Mouse (Mus musculus): ENCODE results near the gene Pde5a. TPM values are rescaled to one million over a fixed set of nuclear protein-coding genes. Genes with fewer than 3 reads are reported as not detected.
A peak's percentile ranks its signal among the peaks of the same experiment; 100 is the strongest.

Pde5a gene
- polyA plus RNA-seq, 1 experiment from 2014 or later = 3.7 TPM

- no peaks in the 10 kb centered on the region for H3K9me3 ChIP-seq (replicated peaks)
- H3K27me3 ChIP-seq = no peaks in the 10 kb centered on the region
- H3K9ac ChIP-seq = peak overlapping the region; percentile 81
- H3K4me2 ChIP-seq (replicated peaks) = peak overlapping the region; percentile 84
- under 1% methylated on average over 22 of the region's 22 CpGs for WGBS
- peaks cover 8% of the 10 kb centered on the region for H3K4me1 ChIP-seq
- H3K27ac ChIP-seq = peak overlapping the region; percentile 88
- peak; percentile 77 for ATAC-seq (ENCODE audit: low FRiP score)
- peak overlapping the region; percentile 77 for H3K4me3 ChIP-seq
- no peaks in the 10 kb centered on the region for H3K36me3 ChIP-seq
Measured at GRCm38 (mm10) chr3:122729601-122729959, 833 bp downstream of the Pde5a start.

GRCm38 (mm10) chr3:122729960-122730740 lies 1.4 kb downstream of the Pde5a start:
- Histone ChIP-seq H3K36me3 (no peaks in the 10 kb centered on the region), H3K27ac (peak overlapping the region; percentile 88), H3K9ac (peak overlapping the region; percentile 81), H3K9me3 (replicated peaks) (no peaks in the 10 kb centered on the region), H3K4me3 (peak overlapping the region; percentile 77), H3K4me1 (peaks cover 8% of the 10 kb centered on the region), H3K27me3 (no peaks in the 10 kb centered on the region), H3K4me2 (replicated peaks) (peak overlapping the region; percentile 84)
- under 1% methylated on average over 91 of the region's 92 CpGs for WGBS
- peak; percentile 84 for ATAC-seq (ENCODE audit: low FRiP score)

- 2% methylated on average over 13 of the region's 13 CpGs for WGBS
- Histone ChIP-seq H3K27me3 (no peaks in the 10 kb centered on the region), H3K4me3 (peak overlapping the region; percentile 77), H3K27ac (0 out of 2 replicates have a peak overlapping the region, but pooled peaks have one; percentile 88), H3K9me3 (replicated peaks) (no peaks in the 10 kb centered on the region), H3K9ac (peak overlapping the region; percentile 81), H3K4me2 (replicated peaks) (peak overlapping the region; percentile 84), H3K36me3 (no peaks in the 10 kb centered on the region), H3K4me1 (peaks cover 8% of the 10 kb centered on the region)
- ATAC-seq (ENCODE audit: low FRiP score) = peak; percentile 10; the same call in 1 of the 2 replicates
Measured at GRCm38 (mm10) chr3:122730741-122731235, 2.0 kb downstream of the Pde5a start.

- ATAC-seq (ENCODE audit: low FRiP score) = no peak
- Histone ChIP-seq H3K4me2 (replicated peaks) (no peak overlapping the region), H3K4me3 (no peak overlapping the region)
Measured at GRCm38 (mm10) chr3:122733806-122734205, 5.1 kb downstream of the Pde5a start.

GRCm38 (mm10) chr3:122734329-122734728 lies 5.6 kb downstream of the Pde5a start:
- Histone ChIP-seq H3K36me3 (no peaks in the 10 kb centered on the region), H3K4me2 (replicated peaks) (no peak overlapping the region), H3K9me3 (replicated peaks) (no peaks in the 10 kb centered on the region), H3K4me3 (no peak overlapping the region), H3K27ac (no peak overlapping the region), H3K4me1 (peaks cover 8% of the 10 kb centered on the region), H3K27me3 (no peaks in the 10 kb centered on the region), H3K9ac (no peak overlapping the region)
- ATAC-seq (ENCODE audit: low FRiP score) = no peak
- 85% methylated on average over 6 of the region's 6 CpGs for WGBS

More at GRCm38 (mm10) chr3:122733806-122734205, 5.1 kb downstream of the Pde5a start:
- Histone ChIP-seq H3K36me3 (no peaks in the 10 kb centered on the region), H3K27me3 (no peaks in the 10 kb centered on the region), H3K4me1 (peaks cover 8% of the 10 kb centered on the region), H3K9me3 (replicated peaks) (no peaks in the 10 kb centered on the region), H3K9ac (no peak overlapping the region), H3K27ac (no peak overlapping the region)
- WGBS = 70% methylated on average over 3 of the region's 3 CpGs

- Histone ChIP-seq H3K27ac (no peak overlapping the region), H3K4me2 (replicated peaks) (no peak overlapping the region), H3K9me3 (replicated peaks) (0 out of 2 replicates have a peak, but pooled peaks cover 3% of the 10 kb centered on the region), H3K9ac (no peak overlapping the region), H3K27me3 (no peaks in the 10 kb centered on the region), H3K4me1 (no peaks in the 10 kb centered on the region), H3K36me3 (no peaks in the 10 kb centered on the region), H3K4me3 (no peak overlapping the region)
- no peak for ATAC-seq (ENCODE audit: low FRiP score)
- WGBS = 97% methylated on average over 15 of the region's 15 CpGs
Measured at GRCm38 (mm10) chr3:122739460-122739859, 10.7 kb downstream of the Pde5a start.

- Histone ChIP-seq H3K27me3 (no peaks in the 10 kb centered on the region), H3K4me2 (replicated peaks) (no peak overlapping the region), H3K36me3 (no peaks in the 10 kb centered on the region), H3K9me3 (replicated peaks) (peaks cover 3% of the 10 kb centered on the region; the same call in 1 of the 2 replicates), H3K4me3 (no peak overlapping the region), H3K4me1 (no peaks in the 10 kb centered on the region), H3K27ac (no peak overlapping the region), H3K9ac (no peak overlapping the region)
- no peak for ATAC-seq (ENCODE audit: low FRiP score)
- WGBS = 85% methylated on average over 3 of the region's 3 CpGs
Measured at GRCm38 (mm10) chr3:122744265-122744664, 15.5 kb downstream of the Pde5a start.

- 84% methylated on average over 9 of the region's 9 CpGs for WGBS
- Histone ChIP-seq H3K4me1 (no peaks in the 10 kb centered on the region), H3K9ac (no peak overlapping the region), H3K27ac (no peak overlapping the region), H3K27me3 (no peaks in the 10 kb centered on the region), H3K9me3 (replicated peaks) (no peaks in the 10 kb centered on the region; the same call in 1 of the 2 replicates), H3K4me3 (no peak overlapping the region), H3K36me3 (no peaks in the 10 kb centered on the region), H3K4me2 (replicated peaks) (no peak overlapping the region)
- ATAC-seq (ENCODE audit: low FRiP score) = no peak
Measured at GRCm38 (mm10) chr3:122747921-122748700, 19.4 kb downstream of the Pde5a start.

GRCm38 (mm10) chr3:122763240-122763761 lies 34.6 kb downstream of the Pde5a start:
- no peaks in the 10 kb centered on the region for H3K9me3 ChIP-seq (replicated peaks)
- H3K4me1 ChIP-seq = no peaks in the 10 kb centered on the region
- no peaks in the 10 kb centered on the region for H3K27me3 ChIP-seq
- ATAC-seq (ENCODE audit: low FRiP score) = no peak
- WGBS = 90% methylated on average over 8 of the region's 8 CpGs
- H3K4me3 ChIP-seq = no peak overlapping the region
- no peak overlapping the region for H3K27ac ChIP-seq
- H3K9ac ChIP-seq = no peak overlapping the region
- H3K36me3 ChIP-seq = no peaks in the 10 kb centered on the region
- H3K4me2 ChIP-seq (replicated peaks) = no peak overlapping the region

GRCm38 (mm10) chr3:122763768-122764167 lies 35.0 kb downstream of the Pde5a start:
- WGBS = 76% methylated on average over 14 of the region's 14 CpGs
- ATAC-seq (ENCODE audit: low FRiP score) = no peak

GRCm38 (mm10) chr3:122766930-122767329 lies 38.2 kb downstream of the Pde5a start:
- H3K9me3 ChIP-seq (replicated peaks) = 0 out of 2 replicates have a peak, but pooled peaks cover 2% of the 10 kb centered on the region
- H3K27ac ChIP-seq = no peak overlapping the region
- H3K36me3 ChIP-seq = no peaks in the 10 kb centered on the region
- no peaks in the 10 kb centered on the region for H3K27me3 ChIP-seq
- no peak overlapping the region for H3K4me2 ChIP-seq (replicated peaks)
- no peak overlapping the region for H3K9ac ChIP-seq
- WGBS = 62% methylated on average over 4 of the region's 4 CpGs
- H3K4me3 ChIP-seq = no peak overlapping the region
- H3K4me1 ChIP-seq = no peaks in the 10 kb centered on the region
- no peak for ATAC-seq (ENCODE audit: low FRiP score)

More at GRCm38 (mm10) chr3:122763768-122764167, 35.0 kb downstream of the Pde5a start:
- Histone ChIP-seq H3K36me3 (no peaks in the 10 kb centered on the region), H3K4me3 (no peak overlapping the region), H3K4me2 (replicated peaks) (no peak overlapping the region), H3K9ac (no peak overlapping the region), H3K27me3 (no peaks in the 10 kb centered on the region), H3K9me3 (replicated peaks) (no peaks in the 10 kb centered on the region), H3K4me1 (no peaks in the 10 kb centered on the region), H3K27ac (no peak overlapping the region)

GRCm38 (mm10) chr3:122767841-122768240 lies 39.1 kb downstream of the Pde5a start:
- Histone ChIP-seq H3K4me2 (replicated peaks) (no peak overlapping the region), H3K36me3 (no peaks in the 10 kb centered on the region), H3K4me1 (no peaks in the 10 kb centered on the region), H3K9me3 (replicated peaks) (0 out of 2 replicates have a peak, but pooled peaks cover 2% of the 10 kb centered on the region), H3K4me3 (no peak overlapping the region), H3K27me3 (no peaks in the 10 kb centered on the region), H3K27ac (no peak overlapping the region), H3K9ac (no peak overlapping the region)
- no peak for ATAC-seq (ENCODE audit: low FRiP score)
- 64% methylated on average over 5 of the region's 5 CpGs for WGBS
